Mouse (Mus musculus) gastrocnemius, postnatal 36 days (tissue): ENCODE results near the gene Il3ra. TPM values are rescaled to one million over a fixed set of nuclear protein-coding genes. Genes with fewer than 3 reads are reported as not detected.

ENCODE experiments used
- DNase-seq, 2 experiments: peaks; one replicate each; pipeline ENCODE4 v3.0.0; 2022
- intact Hi-C: fragments of 180-260 bp; cut with DNase I; formaldehyde crosslinking; loops from one replicate; pipeline ENCODE4 v1.15.1; 2025
- long read RNA-seq, 2 experiments: library from polyadenylated mRNA; stranded (forward); transcript quantifications; one replicate each; pipeline ENCODE4 v2.0.0; 2021
- total RNA-seq, 2 experiments: library from RNA; stranded (reverse); gene quantifications; 2 replicates each; pipeline ENCODE4 v1.2.3; 2021

Gene Il3ra
- total RNA-seq: 1 to 10 TPM; 1.2 to 1.3 TPM
- long read RNA-seq, experiment 1: 0 reads
- long read RNA-seq, experiment 2, partial matches to known transcripts: 0 of 1 reads
- long read RNA-seq, experiment 2, other reads (novel, unspliced or antisense): 1 of 1 reads

GRCm38 (mm10) chr14:14345948-14346812 lies at the start of gene Il3ra:
Gene Il3ra (plus strand): TSS chr14:14346275.
- intact Hi-C loops: no loop called here
- DNase-seq: peak; percentile 64 to 68

- DNase-seq: no peak
- intact Hi-C loops: no loop called here
Observed at GRCm38 (mm10) chr14:14308938-14309337, 37.1 kb upstream of the Il3ra start.

- intact Hi-C loops: no loop called here
- DNase-seq: no peak
Observed at GRCm38 (mm10) chr14:14309416-14309815, 36.7 kb upstream of the Il3ra start.

GRCm38 (mm10) chr14:14322528-14322927 lies 23.5 kb upstream of the Il3ra start, which contains the start of gene Olfr31:
Gene Olfr31 (plus strand): TSS chr14:14322828.
- DNase-seq: no peak
- intact Hi-C loops: no loop called here

GRCm38 (mm10) chr14:14345113-14345871 lies 783 bp upstream of the Il3ra start:
- intact Hi-C loops: no loop called here
- peak; percentile 81 to 87 for DNase-seq

- no peak for DNase-seq
- intact Hi-C loops: no loop called here
Observed at GRCm38 (mm10) chr14:14346813-14347100, 682 bp downstream of the Il3ra start.

- intact Hi-C loops: no loop called here
- DNase-seq: peak in 1 of 2 experiments; percentile 15
Observed at GRCm38 (mm10) chr14:14347151-14347835, 1.2 kb downstream of the Il3ra start.

- DNase-seq: no peak
- intact Hi-C loops: no loop called here
Observed at GRCm38 (mm10) chr14:14347836-14348621, 2.0 kb downstream of the Il3ra start.

- intact Hi-C loops: no loop called here
- DNase-seq: no peak
Observed at GRCm38 (mm10) chr14:14348674-14349401, 2.8 kb downstream of the Il3ra start.

- no peak for DNase-seq
- intact Hi-C loops: no loop called here
Observed at GRCm38 (mm10) chr14:14349485-14350262, 3.6 kb downstream of the Il3ra start.

- DNase-seq: no peak
- intact Hi-C loops: no loop called here
Observed at GRCm38 (mm10) chr14:14350263-14351147, 4.4 kb downstream of the Il3ra start.

GRCm38 (mm10) chr14:14351148-14351455 lies 5.0 kb downstream of the Il3ra start:
- intact Hi-C loops: no loop called here
- DNase-seq: no peak

GRCm38 (mm10) chr14:14351721-14352590 lies 5.9 kb downstream of the Il3ra start:
- no peak for DNase-seq
- intact Hi-C loops: no loop called here

GRCm38 (mm10) chr14:14352606-14353005 lies 6.5 kb downstream of the Il3ra start:
- DNase-seq: no peak
- intact Hi-C loops: no loop called here

GRCm38 (mm10) chr14:14353081-14353732 lies 7.1 kb downstream of the Il3ra start:
- intact Hi-C loops: no loop called here
- DNase-seq: no peak

- DNase-seq: no peak
- intact Hi-C loops: no loop called here
Observed at GRCm38 (mm10) chr14:14353740-14354510, 7.8 kb downstream of the Il3ra start.
